Mouse (Mus musculus) neural tube, embryonic 15.5 days (tissue): ENCODE measurements around the gene Casp1. TPM values are rescaled to one million over a fixed set of nuclear protein-coding genes. Genes with fewer than 3 reads are reported as not detected.

Experiments used
- polyA plus RNA-seq: library from polyadenylated mRNA; unstranded; fragments of >200 nt; fragmentation: Nextera tagmentation; extraction: Ambion mirVana; gene quantifications from 2 replicates; pipeline ENCODE4 v1.2.1, GENCODE M21; 2015

Casp1 gene
- polyA plus RNA-seq, 1 experiment from 2014 or later = 1.1 TPM

Other genes starting within 250 kb of the Casp1 start
- 0.42 and 2.4 TPM in 2 replicates for gene Casp4, start 10.3 kb downstream of the Casp1 start, polyA plus RNA-seq
- gene Casp12, start 46.9 kb downstream of the Casp1 start, polyA plus RNA-seq = 1.0 and 2.3 TPM in 2 replicates